Mouse (Mus musculus) liver, embryonic 14.5 days (tissue): ENCODE measurements around the gene Pcgf2.

ENCODE experiments used
- CTCF ChIP-seq: IDR thresholded peaks from 2 replicates; pipeline ENCODE4 v1.5.1; 2016; ENCODE audit warnings: antibody characterized with exemption, low read depth, control low read depth
- EP300 ChIP-seq: IDR thresholded peaks from 2 replicates; pipeline ENCODE4 v1.6.1; 2016; ENCODE audit warnings: antibody characterized with exemption, low read depth

DNA sequence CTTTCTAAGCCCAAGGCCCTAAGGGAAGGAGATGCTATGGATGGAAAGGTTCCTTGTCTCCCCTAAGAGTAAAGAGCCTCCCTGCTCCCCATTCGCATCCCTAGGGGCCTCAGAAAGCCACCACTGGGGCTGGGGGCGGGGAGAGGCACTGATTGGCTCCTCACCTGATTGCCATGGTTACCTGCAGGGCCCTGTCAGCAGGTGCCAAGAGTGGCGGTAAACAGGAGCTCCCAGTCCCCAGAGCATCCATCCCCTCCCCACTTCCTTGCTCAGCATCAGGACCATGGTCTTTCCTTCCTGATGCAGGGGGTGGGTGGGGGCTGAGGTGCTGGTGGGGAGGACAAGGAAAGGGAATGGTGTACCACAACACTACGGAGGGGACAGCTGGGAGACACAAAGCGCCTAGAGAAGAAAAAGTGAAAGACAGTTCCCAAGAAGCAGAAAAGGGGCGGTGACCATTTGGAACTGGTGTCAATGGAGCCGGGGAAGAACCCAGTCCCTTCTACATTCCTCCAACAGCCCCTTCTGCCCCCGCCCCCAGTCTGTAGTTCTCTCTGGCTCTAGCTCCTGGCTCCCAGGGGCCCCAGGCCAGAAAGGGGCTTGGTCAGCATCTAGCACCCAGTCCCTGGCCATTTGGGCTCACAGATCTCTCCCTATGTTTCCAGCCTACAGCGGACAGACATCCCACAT, 4.4 kb downstream of the Pcgf2 start:
- no peak for TF ChIP-seq CTCF
- TF ChIP-seq EP300 = no peak
